Mouse (Mus musculus) lung, postnatal 0 days (tissue): ENCODE data around the gene Siah3. TPM values are rescaled to one million over a fixed set of nuclear protein-coding genes. Genes with fewer than 3 reads are reported as not detected.

ENCODE experiments used
- ATAC-seq: fragments of 200-750 bp; cut with Nextera tagmentation; 2 replicates; pipeline ENCODE4 v1.8.0; 2017; ENCODE audit warnings: moderate library complexity
- DNase-seq: peaks from one replicate; pipeline ENCODE4 v3.0.0-alpha.2; 2016; ENCODE audit warnings: low spot score
- H3K27ac ChIP-seq: fragments of 300-500 bp; sonication (generic); 2 replicates; pipeline ENCODE4 v1.5.1; 2014; ENCODE audit warnings: antibody characterized with exemption, mild to moderate bottlenecking, low read length, mixed read lengths
- H3K27me3 ChIP-seq: fragments of 300-500 bp; sonication (generic); replicated peaks from 2 replicates; pipeline ENCODE4 v1.6.1; 2014; ENCODE audit warnings: low read length, mixed read lengths; ENCODE audit not compliant: insufficient read depth
- H3K36me3 ChIP-seq: fragments of 300-500 bp; sonication (generic); 2 replicates; pipeline ENCODE4 v1.6.1; 2014; ENCODE audit warnings: low read length, mixed read lengths; ENCODE audit not compliant: insufficient read depth
- H3K4me1 ChIP-seq: fragments of 300-500 bp; sonication (generic); 2 replicates; pipeline ENCODE4 v1.6.1; 2014; ENCODE audit warnings: antibody characterized with exemption, low read depth, low read length, mixed read lengths; ENCODE audit not compliant: insufficient read depth
- H3K4me2 ChIP-seq: fragments of 300-500 bp; sonication (generic); replicated peaks from 2 replicates; pipeline ENCODE4 v1.6.1; 2014; ENCODE audit warnings: low read depth, mild to moderate bottlenecking, low read length, moderate library complexity, mixed read lengths
- H3K4me3 ChIP-seq: fragments of 300-500 bp; sonication (generic); 2 replicates; pipeline ENCODE4 v1.5.1; 2014; ENCODE audit warnings: low read depth, low read length
- H3K9ac ChIP-seq: fragments of 300-500 bp; sonication (generic); replicated peaks from 2 replicates; pipeline ENCODE4 v1.6.1; 2014; ENCODE audit warnings: low read depth, mild to moderate bottlenecking
- H3K9me3 ChIP-seq: fragments of 300-500 bp; sonication (generic); 2 replicates; pipeline ENCODE4 v1.6.1; 2016; ENCODE audit warnings: low read length, mixed read lengths
- CTCF ChIP-seq: IDR thresholded peaks from 2 replicates; pipeline ENCODE4 v1.5.1; 2016; ENCODE audit warnings: antibody characterized with exemption, mild to moderate bottlenecking
- EP300 ChIP-seq: IDR thresholded peaks from 2 replicates; pipeline ENCODE4 v1.6.1; 2016; ENCODE audit warnings: antibody characterized with exemption, mild to moderate bottlenecking, control low read depth
- WGBS: fragments of 180-500 bp; shearing (Covaris S2); extraction: QIAGEN DNeasy Blood & Tissue Kit; methylation state at CpG from one replicate; pipeline ENCODE4 v1.1.7; 2014; 5-methylcytosine and 5-hydroxymethylcytosine counted together
- polyA plus RNA-seq: library from polyadenylated mRNA; unstranded; fragments of >200 nt; fragmentation: Nextera tagmentation; extraction: Ambion mirVana; gene quantifications from 2 replicates; pipeline ENCODE4 v1.2.1, GENCODE M21; 2015

The Siah3 gene
- polyA plus RNA-seq, 1 experiment from 2014 or later, result not detected

DNA sequence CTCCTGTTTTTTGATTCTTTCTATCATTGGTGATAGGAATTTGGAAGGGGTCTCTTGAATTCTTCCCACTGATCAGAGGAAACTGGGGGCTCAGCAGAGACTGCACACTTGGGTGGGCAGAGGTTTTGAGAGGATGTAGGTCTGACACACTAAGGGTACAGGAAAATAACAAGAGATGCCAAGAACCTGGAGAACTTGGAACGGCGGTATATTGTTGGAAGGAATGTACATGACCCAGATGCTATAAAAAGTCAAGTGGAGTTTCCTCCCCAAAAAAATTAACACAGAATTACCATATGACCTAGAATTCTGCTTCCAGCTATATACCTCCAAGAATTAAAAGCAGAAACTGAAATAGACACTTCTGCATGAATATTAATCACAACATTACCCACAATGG, 20.1 kb downstream of the Siah3 start:
- no peak for TF ChIP-seq CTCF
- no peak for TF ChIP-seq EP300
- no peaks in the 10 kb centered on the region for H3K9me3 ChIP-seq

GRCm38 (mm10) chr14:75482231-75483175, 26.7 kb downstream of the Siah3 start:
- no peak overlapping the region for H3K9ac ChIP-seq
- WGBS, result 75% methylated on average over 15 of the region's 15 CpGs
- no peak overlapping the region for H3K4me3 ChIP-seq
- TF ChIP-seq EP300 (no peak), CTCF (no peak)
- no peak overlapping the region for H3K27ac ChIP-seq
- H3K4me1 ChIP-seq, result no peaks in the 10 kb centered on the region
- no peaks in the 10 kb centered on the region for H3K36me3 ChIP-seq
- no peak for DNase-seq
- H3K4me2 ChIP-seq, result no peak overlapping the region
- ATAC-seq, result no peak
- H3K27me3 ChIP-seq, result no peaks in the 10 kb centered on the region
- no peaks in the 10 kb centered on the region for H3K9me3 ChIP-seq

More for the DNA sequence above, 20.1 kb downstream of the Siah3 start:
- Histone ChIP-seq H3K4me2 (no peak overlapping the region), H3K4me3 (no peak overlapping the region), H3K36me3 (no peaks in the 10 kb centered on the region), H3K27me3 (no peaks in the 10 kb centered on the region), H3K27ac (no peak overlapping the region), H3K4me1 (no peaks in the 10 kb centered on the region), H3K9ac (no peak overlapping the region)
- ATAC-seq (no peak), DNase-seq (no peak)
- 87% methylated on average over 2 of the region's 2 CpGs for WGBS

GRCm38 (mm10) chr14:75483176-75483546, 27.4 kb downstream of the Siah3 start:
- no peaks in the 10 kb centered on the region for H3K36me3 ChIP-seq

GRCm38 (mm10) chr14:75487932-75488331, 32.1 kb downstream of the Siah3 start:
- no peaks in the 10 kb centered on the region for H3K36me3 ChIP-seq
- no peak overlapping the region for H3K9ac ChIP-seq
- DNase-seq (no peak), ATAC-seq (no peak)
- no peaks in the 10 kb centered on the region for H3K27me3 ChIP-seq
- H3K4me3 ChIP-seq, result no peak overlapping the region
- TF ChIP-seq CTCF (no peak), EP300 (no peak)
- no peaks in the 10 kb centered on the region for H3K9me3 ChIP-seq
- WGBS, result 73% methylated on average over 7 of the region's 7 CpGs
- no peak overlapping the region for H3K4me2 ChIP-seq
- H3K27ac ChIP-seq, result no peak overlapping the region
- no peaks in the 10 kb centered on the region for H3K4me1 ChIP-seq

More at GRCm38 (mm10) chr14:75483176-75483546, 27.4 kb downstream of the Siah3 start:
- no peak overlapping the region for H3K4me3 ChIP-seq
- 82% methylated on average over 6 of the region's 6 CpGs for WGBS
- H3K4me2 ChIP-seq, result no peak overlapping the region
- no peak overlapping the region for H3K27ac ChIP-seq
- no peak for TF ChIP-seq CTCF
- TF ChIP-seq EP300, result no peak
- no peak for DNase-seq
- no peaks in the 10 kb centered on the region for H3K27me3 ChIP-seq
- no peaks in the 10 kb centered on the region for H3K4me1 ChIP-seq
- ATAC-seq, result no peak
- H3K9ac ChIP-seq, result no peak overlapping the region
- H3K9me3 ChIP-seq, result no peaks in the 10 kb centered on the region

DNA sequence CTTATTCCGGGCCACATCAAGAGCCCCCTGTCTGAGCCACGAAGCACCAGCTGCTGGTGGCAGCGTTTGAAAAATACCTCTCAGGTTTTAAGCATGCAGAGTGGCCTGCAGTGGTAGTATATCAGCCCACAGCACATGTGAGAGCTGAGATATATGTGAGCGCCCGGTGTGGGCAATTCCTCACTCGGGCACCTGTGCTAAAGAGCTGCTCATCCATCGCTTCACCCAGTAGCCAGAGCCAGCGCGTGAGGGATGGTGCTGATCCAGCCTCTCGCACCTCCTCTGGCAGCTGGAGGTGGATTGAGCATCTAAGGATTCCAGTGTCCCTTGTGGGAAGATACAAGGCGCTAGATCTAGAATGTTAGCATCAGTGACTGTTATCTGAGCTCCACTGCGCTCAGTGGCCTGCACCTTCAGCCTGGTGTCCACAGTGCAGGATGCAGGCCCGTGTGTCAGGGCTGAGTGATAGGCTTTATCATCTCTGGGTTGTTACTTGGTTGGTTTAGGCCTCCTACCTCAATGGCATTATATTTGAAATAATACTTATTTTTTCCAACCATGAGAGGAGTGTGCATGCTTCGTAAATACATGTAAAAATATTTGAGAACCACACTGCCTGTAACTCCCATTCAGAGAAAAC, 37.9 kb downstream of the Siah3 start:
- ATAC-seq, result no peak
- H3K4me3 ChIP-seq, result no peak overlapping the region
- no peaks in the 10 kb centered on the region for H3K4me1 ChIP-seq
- H3K27me3 ChIP-seq, result no peaks in the 10 kb centered on the region
- TF ChIP-seq CTCF (no peak), EP300 (no peak)
- H3K4me2 ChIP-seq, result no peak overlapping the region
- DNase-seq, result no peak
- no peak overlapping the region for H3K9ac ChIP-seq
- H3K9me3 ChIP-seq, result no peaks in the 10 kb centered on the region
- no peaks in the 10 kb centered on the region for H3K36me3 ChIP-seq
- 80% methylated on average over 14 of the region's 14 CpGs for WGBS
- H3K27ac ChIP-seq, result no peak overlapping the region

DNA sequence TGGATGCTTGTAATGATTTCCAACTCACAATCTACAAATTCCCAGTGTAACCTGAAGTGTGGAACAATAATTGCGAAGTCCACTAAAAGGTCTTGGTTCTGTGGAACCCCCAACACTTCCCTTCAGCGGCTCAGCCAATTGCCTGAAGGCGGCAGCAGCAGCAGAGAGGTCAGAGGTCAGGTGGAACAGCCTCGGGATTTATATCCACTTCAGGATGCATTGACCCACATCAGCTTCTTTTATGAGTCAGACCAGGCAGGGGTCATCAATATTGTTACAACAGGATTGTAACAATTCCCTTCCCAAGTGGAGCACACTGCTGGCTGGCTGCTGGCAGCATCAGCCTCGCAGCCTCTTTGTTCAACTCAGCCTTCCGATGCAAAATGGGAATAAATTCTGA, 39.1 kb downstream of the Siah3 start:
- no peak for ATAC-seq

More for the DNA sequence above, 39.1 kb downstream of the Siah3 start:
- DNase-seq, result no peak
- TF ChIP-seq CTCF (no peak), EP300 (no peak)
- Histone ChIP-seq H3K27me3 (no peaks in the 10 kb centered on the region), H3K36me3 (no peaks in the 10 kb centered on the region), H3K9me3 (no peaks in the 10 kb centered on the region), H3K4me2 (no peak overlapping the region), H3K4me1 (no peaks in the 10 kb centered on the region), H3K9ac (no peak overlapping the region), H3K4me3 (no peak overlapping the region), H3K27ac (no peak overlapping the region)
- 63% methylated on average over 6 of the region's 6 CpGs for WGBS
